Mouse (Mus musculus): ENCODE results near the gene Fmod. TPM values are rescaled to one million over a fixed set of nuclear protein-coding genes. Genes with fewer than 3 reads are reported as not detected.

Fmod gene
- polyA plus RNA-seq, 1 experiment from 2014 or later, result 10.0 TPM

GRCm38 (mm10) chr1:134063086-134063772, 26.2 kb downstream of the Fmod start:
- H3K27ac ChIP-seq (ENCODE audit: low read length), result peak overlapping the region; percentile 95
- DNase-seq (ENCODE audit: low spot score) (peak; percentile 70), ATAC-seq (peak; percentile 0; the same call in 1 of the 2 replicates)
- H3K4me2 ChIP-seq (replicated peaks; ENCODE audit: low read depth, low read length), result peak overlapping the region; percentile 43
- H3K27me3 ChIP-seq (replicated peaks; ENCODE audit: insufficient read depth, low read length), result no peaks in the 10 kb centered on the region
- no peak for TF ChIP-seq CTCF (IDR thresholded peaks at IDR 0.05)
- no peak for TF ChIP-seq EP300 (IDR thresholded peaks at IDR 0.05)
- peak overlapping the region; percentile 50 for H3K9ac ChIP-seq (replicated peaks; ENCODE audit: low read depth)
- under 1% methylated on average over 31 of the region's 33 CpGs for WGBS
- no peaks in the 10 kb centered on the region for H3K36me3 ChIP-seq (ENCODE audit: insufficient read depth, low read length)
- H3K9me3 ChIP-seq (ENCODE audit: low read length), result no peaks in the 10 kb centered on the region
- peaks cover 69% of the 10 kb centered on the region for H3K4me1 ChIP-seq (ENCODE audit: insufficient read depth, low read depth, low read length)
- H3K4me3 ChIP-seq (ENCODE audit: low read depth, low read length), result 0 out of 2 replicates have a peak overlapping the region, but pooled peaks have one; percentile 0

- ATAC-seq (no peak), DNase-seq (ENCODE audit: low spot score) (peak; percentile 72)
- H3K27me3 ChIP-seq (replicated peaks; ENCODE audit: insufficient read depth, low read length), result no peaks in the 10 kb centered on the region
- 0 out of 2 replicates have a peak overlapping the region, but pooled peaks have one; percentile 0 for H3K4me3 ChIP-seq (ENCODE audit: low read depth, low read length)
- WGBS, result 7% methylated on average over 9 of the region's 9 CpGs
- H3K27ac ChIP-seq (ENCODE audit: low read length), result peak overlapping the region; percentile 95
- TF ChIP-seq CTCF (IDR thresholded peaks at IDR 0.05) (no peak), EP300 (IDR thresholded peaks at IDR 0.05) (peak; percentile 64)
- H3K9me3 ChIP-seq (ENCODE audit: low read length), result no peaks in the 10 kb centered on the region
- peak overlapping the region; percentile 50; the same call in 1 of the 2 replicates for H3K9ac ChIP-seq (replicated peaks; ENCODE audit: low read depth)
- H3K4me2 ChIP-seq (replicated peaks; ENCODE audit: low read depth, low read length), result peak overlapping the region; percentile 43
- H3K4me1 ChIP-seq (ENCODE audit: insufficient read depth, low read depth, low read length), result peaks cover 69% of the 10 kb centered on the region
- no peaks in the 10 kb centered on the region for H3K36me3 ChIP-seq (ENCODE audit: insufficient read depth, low read length)
These were observed 26.7 kb downstream of the Fmod start for GRCm38 (mm10) chr1:134063773-134064125.

- no peaks in the 10 kb centered on the region for H3K9me3 ChIP-seq (ENCODE audit: low read length)
- H3K4me3 ChIP-seq (ENCODE audit: low read depth, low read length), result no peak overlapping the region
- no peaks in the 10 kb centered on the region for H3K36me3 ChIP-seq (ENCODE audit: insufficient read depth, low read length)
- 66% methylated on average over 2 of the region's 2 CpGs for WGBS
- no peaks in the 10 kb centered on the region for H3K27me3 ChIP-seq (replicated peaks; ENCODE audit: insufficient read depth, low read length)
- TF ChIP-seq EP300 (IDR thresholded peaks at IDR 0.05), result no peak
- no peak for ATAC-seq
- H3K4me1 ChIP-seq (ENCODE audit: insufficient read depth, low read depth, low read length), result peaks cover 69% of the 10 kb centered on the region
- no peak for DNase-seq (ENCODE audit: low spot score)
- H3K9ac ChIP-seq (replicated peaks; ENCODE audit: low read depth), result no peak overlapping the region
- H3K27ac ChIP-seq (ENCODE audit: low read length), result peak overlapping the region; percentile 95
- 0 out of 2 replicates have a peak overlapping the region, but pooled peaks have one; percentile 18 for H3K4me2 ChIP-seq (replicated peaks; ENCODE audit: low read depth, low read length)
These were observed 27.3 kb downstream of the Fmod start for GRCm38 (mm10) chr1:134064296-134064831.

GRCm38 (mm10) chr1:134065241-134065809, 28.3 kb downstream of the Fmod start:
- H3K27ac ChIP-seq (ENCODE audit: low read length), result peak overlapping the region; percentile 95
- TF ChIP-seq EP300 (IDR thresholded peaks at IDR 0.05) (peak; percentile 90), CTCF (IDR thresholded peaks at IDR 0.05) (no peak)
- no peaks in the 10 kb centered on the region for H3K27me3 ChIP-seq (replicated peaks; ENCODE audit: insufficient read depth, low read length)
- no peak overlapping the region for H3K4me2 ChIP-seq (replicated peaks; ENCODE audit: low read depth, low read length)
- H3K36me3 ChIP-seq (ENCODE audit: insufficient read depth, low read length), result no peaks in the 10 kb centered on the region
- no peaks in the 10 kb centered on the region for H3K9me3 ChIP-seq (ENCODE audit: low read length)
- DNase-seq (ENCODE audit: low spot score) (peak; percentile 91), ATAC-seq (peak; percentile 43)
- 21% methylated on average over 4 of the region's 4 CpGs for WGBS
- H3K4me3 ChIP-seq (ENCODE audit: low read depth, low read length), result no peak overlapping the region
- H3K9ac ChIP-seq (replicated peaks; ENCODE audit: low read depth), result no peak overlapping the region
- peaks cover 67% of the 10 kb centered on the region for H3K4me1 ChIP-seq (ENCODE audit: insufficient read depth, low read depth, low read length)

GRCm38 (mm10) chr1:134066554-134066953, 29.5 kb downstream of the Fmod start:
- Histone ChIP-seq H3K27me3 (replicated peaks; ENCODE audit: insufficient read depth, low read length) (no peaks in the 10 kb centered on the region), H3K9ac (replicated peaks; ENCODE audit: low read depth) (no peak overlapping the region), H3K27ac (ENCODE audit: low read length) (peak overlapping the region; percentile 86), H3K4me3 (ENCODE audit: low read depth, low read length) (no peak overlapping the region), H3K4me1 (ENCODE audit: insufficient read depth, low read depth, low read length) (peaks cover 62% of the 10 kb centered on the region), H3K9me3 (ENCODE audit: low read length) (no peaks in the 10 kb centered on the region), H3K36me3 (ENCODE audit: insufficient read depth, low read length) (no peaks in the 10 kb centered on the region), H3K4me2 (replicated peaks; ENCODE audit: low read depth, low read length) (no peak overlapping the region)
- WGBS, result 38% methylated on average over 3 of the region's 3 CpGs
- DNase-seq (ENCODE audit: low spot score) (no peak), ATAC-seq (no peak)
- no peak for TF ChIP-seq CTCF (IDR thresholded peaks at IDR 0.05)
- TF ChIP-seq EP300 (IDR thresholded peaks at IDR 0.05), result no peak

GRCm38 (mm10) chr1:134067143-134067619, 30.1 kb downstream of the Fmod start:
- Histone ChIP-seq H3K27ac (ENCODE audit: low read length) (peak overlapping the region; percentile 86), H3K4me2 (replicated peaks; ENCODE audit: low read depth, low read length) (no peak overlapping the region), H3K4me1 (ENCODE audit: insufficient read depth, low read depth, low read length) (peaks cover 61% of the 10 kb centered on the region), H3K9me3 (ENCODE audit: low read length) (no peaks in the 10 kb centered on the region), H3K36me3 (ENCODE audit: insufficient read depth, low read length) (no peaks in the 10 kb centered on the region), H3K27me3 (replicated peaks; ENCODE audit: insufficient read depth, low read length) (no peaks in the 10 kb centered on the region), H3K4me3 (ENCODE audit: low read depth, low read length) (no peak overlapping the region), H3K9ac (replicated peaks; ENCODE audit: low read depth) (no peak overlapping the region)
- 10% methylated on average over 8 of the region's 8 CpGs for WGBS
- ATAC-seq (peak; percentile 69), DNase-seq (ENCODE audit: low spot score) (peak; percentile 96)
- TF ChIP-seq CTCF (IDR thresholded peaks at IDR 0.05) (no peak), EP300 (IDR thresholded peaks at IDR 0.05) (peak; percentile 87)
